Comparison of ENCODE assay signal across 2 mouse cellular contexts in genomic region chr17:43346499-43346898, GRCm38 (mm10). TPM values are rescaled to one million over a fixed set of nuclear protein-coding genes. Genes with fewer than 3 reads are reported as not detected.
"Had no signal": no experiment of that assay in that cellular context is flagged by ENCODE, and none has a peak within 500 bp of the region (broad histone marks: within the 10 kb centered on the region; RNA-seq: fewer than 3 reads in every experiment).

No protein-coding gene starts in this region.

RNA-seq across cellular contexts. Expression of gene Adgrf5, which starts 13.8 kb away (rescaled TPM):
- total RNA-seq: monocyte, adult 5-6 weeks; neutrophil, adult 5-6 weeks had no signal
